Mouse (Mus musculus) embryonic facial prominence, embryonic 14.5 days (tissue): ENCODE results near the gene Nucb1. TPM values are rescaled to one million over a fixed set of nuclear protein-coding genes. Genes with fewer than 3 reads are reported as not detected.

Experiments
- ATAC-seq: fragments of 200-750 bp; cut with Nextera tagmentation; 2 replicates; pipeline ENCODE4 v1.8.0; 2017; ENCODE audit warnings: low read depth, moderate number of reproducible peaks, moderate TSS enrichment
- DNase-seq: peaks from one replicate; pipeline ENCODE4 v3.0.0-alpha.2; 2015; ENCODE audit warnings: low spot score
- H3K27ac ChIP-seq: fragments of 300-500 bp; sonication (generic); replicated peaks from 2 replicates; pipeline ENCODE4 v1.5.1; 2014; ENCODE audit warnings: low read depth, mild to moderate bottlenecking, low read length, moderate library complexity
- H3K27me3 ChIP-seq: fragments of 300-500 bp; sonication (generic); replicated peaks from 2 replicates; pipeline ENCODE4 v1.6.1; 2014; ENCODE audit warnings: low read length; ENCODE audit not compliant: control insufficient read depth, insufficient read depth
- H3K36me3 ChIP-seq: fragments of 300-500 bp; sonication (generic); 2 replicates; pipeline ENCODE4 v1.6.1; 2014; ENCODE audit warnings: low read length, mixed read lengths; ENCODE audit not compliant: control insufficient read depth, insufficient read depth
- H3K4me1 ChIP-seq: fragments of 300-500 bp; sonication (generic); 2 replicates; pipeline ENCODE4 v1.6.1; 2014; ENCODE audit warnings: antibody characterized with exemption, low read length; ENCODE audit not compliant: control insufficient read depth, insufficient read depth
- H3K4me2 ChIP-seq: fragments of 300-500 bp; sonication (generic); 2 replicates; pipeline ENCODE4 v1.6.1; 2014; ENCODE audit warnings: low read depth, mild to moderate bottlenecking, low read length, moderate library complexity, mixed read lengths
- H3K4me3 ChIP-seq: fragments of 300-500 bp; sonication (generic); 2 replicates; pipeline ENCODE4 v1.5.1; 2014; ENCODE audit warnings: low read depth, mild to moderate bottlenecking, low read length
- H3K9ac ChIP-seq: fragments of 300-500 bp; sonication (generic); 2 replicates; pipeline ENCODE4 v1.6.1; 2014; ENCODE audit warnings: low read depth, mild to moderate bottlenecking, low read length, moderate library complexity, mixed read lengths
- H3K9me3 ChIP-seq: fragments of 300-500 bp; sonication (generic); 2 replicates; pipeline ENCODE4 v1.6.1; 2016; ENCODE audit warnings: low read length; ENCODE audit not compliant: control insufficient read depth
- WGBS: fragments of 180-500 bp; shearing (Covaris S2); extraction: QIAGEN DNeasy Blood & Tissue Kit; methylation state at CpG from one replicate; pipeline ENCODE4 v1.1.7; 2014; 5-methylcytosine and 5-hydroxymethylcytosine counted together
- polyA plus RNA-seq: library from polyadenylated mRNA; unstranded; fragments of >200 nt; fragmentation: Nextera tagmentation; extraction: Ambion mirVana; gene quantifications from 2 replicates; pipeline ENCODE4 v1.2.1, GENCODE M21; 2014

The Nucb1 gene
- polyA plus RNA-seq, 1 experiment from 2014 or later: 209 TPM

- WGBS: 29% methylated on average over 19 of the region's 19 CpGs
- H3K27ac ChIP-seq: peak overlapping the region; percentile 89; the same call in 1 of the 2 replicates
- no peaks in the 10 kb centered on the region for H3K9me3 ChIP-seq
Observed at GRCm38 (mm10) chr7:45509181-45509882, 874 bp downstream of the Nucb1 start.

GRCm38 (mm10) chr7:45508561-45508960 is 1.6 kb downstream of the Nucb1 start:
- ATAC-seq (no peak), DNase-seq (no peak)
- no peaks in the 10 kb centered on the region for H3K9me3 ChIP-seq
- no peak overlapping the region for H3K27ac ChIP-seq
- H3K4me1 ChIP-seq: peaks cover 10% of the 10 kb centered on the region
- WGBS: 78% methylated on average over 6 of the region's 6 CpGs
- H3K27me3 ChIP-seq: no peaks in the 10 kb centered on the region
- H3K4me3 ChIP-seq: peak overlapping the region; percentile 74
- 0 out of 2 replicates have a peak overlapping the region, but pooled peaks have one; percentile 5 for H3K9ac ChIP-seq
- H3K4me2 ChIP-seq: peak overlapping the region; percentile 98
- peaks cover 35% of the 10 kb centered on the region for H3K36me3 ChIP-seq

More at GRCm38 (mm10) chr7:45509181-45509882, 874 bp downstream of the Nucb1 start:
- Histone ChIP-seq H3K9ac (peak overlapping the region; percentile 81), H3K36me3 (peaks cover 35% of the 10 kb centered on the region), H3K4me1 (peaks cover 10% of the 10 kb centered on the region), H3K27me3 (no peaks in the 10 kb centered on the region), H3K4me3 (peak overlapping the region; percentile 74), H3K4me2 (peak overlapping the region; percentile 98)
- DNase-seq: no peak
- ATAC-seq: no peak

- DNase-seq (no peak), ATAC-seq (no peak)
- H3K9me3 ChIP-seq: no peaks in the 10 kb centered on the region
- H3K9ac ChIP-seq: no peak overlapping the region
- H3K4me3 ChIP-seq: no peak overlapping the region
- no peaks in the 10 kb centered on the region for H3K27me3 ChIP-seq
- H3K4me2 ChIP-seq: no peak overlapping the region
- H3K27ac ChIP-seq: no peak overlapping the region
- H3K4me1 ChIP-seq: peaks cover 10% of the 10 kb centered on the region
- WGBS: 88% methylated on average over 6 of the region's 6 CpGs
- H3K36me3 ChIP-seq: peaks cover 44% of the 10 kb centered on the region
Observed at GRCm38 (mm10) chr7:45507583-45507982, 2.6 kb downstream of the Nucb1 start.

DNA sequence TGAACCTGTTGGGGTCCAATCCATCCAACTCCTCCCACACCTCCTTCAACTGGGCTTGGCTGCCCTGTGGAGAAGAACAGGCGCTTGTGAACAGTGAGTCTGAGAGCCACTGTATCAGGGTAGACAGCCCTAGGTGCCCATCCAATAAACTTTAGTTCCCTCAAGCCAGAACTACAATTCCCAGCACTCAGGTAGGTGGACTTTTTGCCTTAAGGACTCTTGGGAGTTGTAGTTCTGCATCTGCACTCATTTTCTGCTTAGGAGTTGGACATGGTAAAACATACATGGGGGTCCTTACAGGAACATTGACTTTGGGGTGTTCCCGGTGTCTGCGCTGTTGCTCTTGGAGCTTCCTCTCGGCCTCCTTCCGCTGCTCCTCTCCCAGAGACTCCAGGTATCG is 11.8 kb downstream of the Nucb1 start:
- Histone ChIP-seq H3K4me1 (no peaks in the 10 kb centered on the region), H3K4me2 (no peak overlapping the region), H3K27me3 (no peaks in the 10 kb centered on the region), H3K9ac (no peak overlapping the region), H3K4me3 (no peak overlapping the region), H3K27ac (no peak overlapping the region), H3K36me3 (peaks cover 89% of the 10 kb centered on the region), H3K9me3 (no peaks in the 10 kb centered on the region)
- WGBS: 97% methylated on average over 6 of the region's 6 CpGs
- ATAC-seq: no peak
- DNase-seq: no peak

GRCm38 (mm10) chr7:45494548-45494947 is 15.7 kb downstream of the Nucb1 start:
- no peak overlapping the region for H3K4me3 ChIP-seq
- H3K4me2 ChIP-seq: no peak overlapping the region
- no peaks in the 10 kb centered on the region; the same call in 1 of the 2 replicates for H3K4me1 ChIP-seq
- no peaks in the 10 kb centered on the region for H3K27me3 ChIP-seq
- no peak for DNase-seq
- no peaks in the 10 kb centered on the region for H3K9me3 ChIP-seq
- H3K36me3 ChIP-seq: peaks cover 75% of the 10 kb centered on the region
- H3K9ac ChIP-seq: no peak overlapping the region
- no peak overlapping the region for H3K27ac ChIP-seq
- no peak for ATAC-seq
- 83% methylated on average over 9 of the region's 9 CpGs for WGBS

DNA sequence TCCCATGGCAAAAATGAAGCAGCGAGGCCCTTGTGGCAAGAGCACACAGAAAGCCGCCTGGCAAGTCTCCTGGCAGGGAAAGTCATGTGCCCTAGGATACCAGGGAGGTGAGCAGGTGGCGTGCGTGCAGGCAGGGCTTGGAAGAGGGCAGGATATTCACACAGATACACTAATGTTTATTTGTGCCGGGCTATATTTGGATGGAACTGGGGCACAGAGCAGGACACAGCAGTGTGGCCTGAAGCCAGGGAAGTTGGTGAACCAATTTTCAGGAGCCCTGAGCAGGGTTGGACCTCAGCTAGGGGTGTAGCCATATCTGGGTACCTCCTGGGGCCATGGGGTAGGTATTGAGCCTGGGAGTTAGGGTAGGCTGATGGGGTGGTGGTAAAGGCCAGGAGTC is 17.3 kb downstream of the Nucb1 start:
- Histone ChIP-seq H3K27me3 (no peaks in the 10 kb centered on the region), H3K4me2 (no peak overlapping the region), H3K9me3 (no peaks in the 10 kb centered on the region), H3K9ac (no peak overlapping the region), H3K4me1 (peaks cover 3% of the 10 kb centered on the region; the same call in 1 of the 2 replicates), H3K4me3 (no peak overlapping the region), H3K27ac (no peak overlapping the region), H3K36me3 (peaks cover 59% of the 10 kb centered on the region)
- WGBS: 91% methylated on average over 5 of the region's 5 CpGs
- no peak for DNase-seq
- no peak for ATAC-seq

- no peak overlapping the region for H3K4me2 ChIP-seq
- H3K9me3 ChIP-seq: no peaks in the 10 kb centered on the region
- DNase-seq (no peak), ATAC-seq (no peak)
- WGBS: 93% methylated on average over 8 of the region's 8 CpGs
- H3K4me3 ChIP-seq: no peak overlapping the region
- H3K36me3 ChIP-seq: peaks cover 53% of the 10 kb centered on the region
- H3K27me3 ChIP-seq: no peaks in the 10 kb centered on the region
- no peak overlapping the region for H3K9ac ChIP-seq
- H3K27ac ChIP-seq: no peak overlapping the region
- peaks cover 5% of the 10 kb centered on the region; the same call in 1 of the 2 replicates for H3K4me1 ChIP-seq
Observed at GRCm38 (mm10) chr7:45492225-45492844, 17.9 kb downstream of the Nucb1 start.

DNA sequence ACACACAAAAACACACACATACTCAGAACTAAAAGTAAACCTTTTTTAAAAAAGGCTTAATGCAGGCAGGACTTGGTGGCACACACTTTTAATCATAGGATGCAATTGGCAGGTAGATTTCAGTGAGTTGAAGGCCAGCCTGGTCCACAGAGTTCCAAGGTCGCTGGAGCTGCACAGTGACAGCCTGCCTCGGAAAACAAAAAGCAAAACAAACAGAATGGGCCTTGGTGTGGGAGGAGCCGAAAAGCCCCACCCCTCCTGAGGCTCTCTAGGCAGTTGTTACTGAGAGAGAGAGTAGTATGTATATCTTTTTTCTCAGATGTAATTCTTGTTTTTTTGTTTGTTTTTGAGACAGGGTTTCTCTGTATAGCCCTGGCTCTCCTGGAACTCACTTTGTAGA is 18.9 kb downstream of the Nucb1 start:
- H3K4me2 ChIP-seq: 0 out of 2 replicates have a peak overlapping the region, but pooled peaks have one; percentile 26
- WGBS: 16% methylated on average over 3 of the region's 3 CpGs
- DNase-seq (no peak), ATAC-seq (no peak)
- H3K9ac ChIP-seq: peak overlapping the region; percentile 30; the same call in 1 of the 2 replicates
- peaks cover 42% of the 10 kb centered on the region for H3K36me3 ChIP-seq
- H3K27me3 ChIP-seq: no peaks in the 10 kb centered on the region
- no peak overlapping the region for H3K4me3 ChIP-seq
- H3K4me1 ChIP-seq: peaks cover 5% of the 10 kb centered on the region; the same call in 1 of the 2 replicates
- H3K27ac ChIP-seq: no peak overlapping the region
- no peaks in the 10 kb centered on the region for H3K9me3 ChIP-seq
